Mouse (Mus musculus) liver, embryonic 11.5 days (tissue): Measurements from ENCODE around the gene Plekha7. TPM values are rescaled to one million over a fixed set of nuclear protein-coding genes. Genes with fewer than 3 reads are reported as not detected.

Source experiments
- ATAC-seq: fragments of 200-750 bp; cut with Nextera tagmentation; replicated peaks from 2 replicates; pipeline ENCODE4 v1.8.0; 2017; ENCODE audit warnings: moderate number of reproducible peaks, mild to moderate bottlenecking, moderate TSS enrichment, moderate library complexity; ENCODE audit not compliant: low FRiP score
- DNase-seq: peaks from one replicate; pipeline ENCODE4 v3.0.0-alpha.2; 2017; ENCODE audit warnings: low spot score
- H3K27ac ChIP-seq: fragments of 300-500 bp; sonication (generic); 2 replicates; pipeline ENCODE4 v1.5.1; 2014; ENCODE audit warnings: mild to moderate bottlenecking, low read depth, low read length, control low read depth
- H3K27me3 ChIP-seq: fragments of 300-500 bp; sonication (generic); replicated peaks from 2 replicates; pipeline ENCODE4 v1.6.1; 2014; ENCODE audit warnings: low read length, mixed read lengths; ENCODE audit not compliant: control insufficient read depth, insufficient read depth
- H3K36me3 ChIP-seq: fragments of 300-500 bp; sonication (generic); 2 replicates; pipeline ENCODE4 v1.6.1; 2014; ENCODE audit warnings: mild to moderate bottlenecking, low read length, moderate library complexity, mixed read lengths; ENCODE audit not compliant: control insufficient read depth, insufficient read depth
- H3K4me1 ChIP-seq: fragments of 300-500 bp; sonication (generic); replicated peaks from 2 replicates; pipeline ENCODE4 v1.6.1; 2014; ENCODE audit warnings: low read length, mixed read lengths; ENCODE audit not compliant: control insufficient read depth, insufficient read depth
- H3K4me2 ChIP-seq: fragments of 300-500 bp; sonication (generic); 2 replicates; pipeline ENCODE4 v1.6.1; 2014; ENCODE audit warnings: mild to moderate bottlenecking, control low read depth, moderate library complexity
- H3K4me3 ChIP-seq: fragments of 300-500 bp; sonication (generic); 2 replicates; pipeline ENCODE4 v1.5.1; 2014; ENCODE audit warnings: low read depth, low read length, control low read depth
- H3K9ac ChIP-seq: fragments of 300-500 bp; sonication (generic); 2 replicates; pipeline ENCODE4 v1.6.1; 2014; ENCODE audit warnings: low read depth, low read length, control low read depth
- H3K9me3 ChIP-seq: fragments of 300-500 bp; sonication (generic); 2 replicates; pipeline ENCODE4 v1.6.1; 2016; ENCODE audit warnings: low read length, inconsistent platforms, mixed read lengths; ENCODE audit not compliant: control insufficient read depth
- WGBS: fragments of 180-500 bp; shearing (Covaris S2); extraction: QIAGEN DNeasy Blood & Tissue Kit; methylation state at CpG from one replicate; pipeline ENCODE4 v1.1.7; 2014; 5-methylcytosine and 5-hydroxymethylcytosine counted together
- polyA plus RNA-seq: library from polyadenylated mRNA; unstranded; fragments of >200 nt; fragmentation: Nextera tagmentation; extraction: Ambion mirVana; gene quantifications from 2 replicates; pipeline ENCODE4 v1.2.1, GENCODE M21; 2014

Plekha7 gene
- polyA plus RNA-seq, 1 experiment from 2014 or later = 7.9 TPM

DNA sequence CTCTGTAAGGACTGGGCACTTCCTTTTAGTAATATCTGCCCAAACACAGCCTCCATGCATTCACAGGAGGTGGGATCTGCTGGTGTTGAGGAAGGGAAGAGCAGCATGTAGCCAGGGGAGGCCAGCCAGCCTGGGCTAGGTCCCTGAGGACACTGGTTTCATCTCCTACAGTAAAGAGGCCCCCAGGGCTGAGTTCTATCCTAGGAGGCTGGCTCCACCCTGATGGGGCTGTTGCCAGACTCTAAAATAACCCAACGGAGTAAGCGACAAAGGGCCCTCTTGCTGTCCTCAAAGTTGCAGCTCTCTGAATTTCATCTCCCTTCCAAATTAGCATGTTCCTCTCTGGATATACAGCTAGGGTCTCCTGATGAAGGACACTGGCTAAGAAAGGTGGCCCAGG, 83.6 kb downstream of the Plekha7 start:
- ATAC-seq (no peak), DNase-seq (no peak)
- Histone ChIP-seq H3K27me3 (no peaks in the 10 kb centered on the region), H3K4me3 (no peak overlapping the region), H3K4me1 (peaks cover 8% of the 10 kb centered on the region), H3K9me3 (no peaks in the 10 kb centered on the region), H3K9ac (no peak overlapping the region), H3K36me3 (no peaks in the 10 kb centered on the region), H3K27ac (no peak overlapping the region), H3K4me2 (no peak overlapping the region)
- WGBS = 79% methylated on average over 2 of the region's 2 CpGs

DNA sequence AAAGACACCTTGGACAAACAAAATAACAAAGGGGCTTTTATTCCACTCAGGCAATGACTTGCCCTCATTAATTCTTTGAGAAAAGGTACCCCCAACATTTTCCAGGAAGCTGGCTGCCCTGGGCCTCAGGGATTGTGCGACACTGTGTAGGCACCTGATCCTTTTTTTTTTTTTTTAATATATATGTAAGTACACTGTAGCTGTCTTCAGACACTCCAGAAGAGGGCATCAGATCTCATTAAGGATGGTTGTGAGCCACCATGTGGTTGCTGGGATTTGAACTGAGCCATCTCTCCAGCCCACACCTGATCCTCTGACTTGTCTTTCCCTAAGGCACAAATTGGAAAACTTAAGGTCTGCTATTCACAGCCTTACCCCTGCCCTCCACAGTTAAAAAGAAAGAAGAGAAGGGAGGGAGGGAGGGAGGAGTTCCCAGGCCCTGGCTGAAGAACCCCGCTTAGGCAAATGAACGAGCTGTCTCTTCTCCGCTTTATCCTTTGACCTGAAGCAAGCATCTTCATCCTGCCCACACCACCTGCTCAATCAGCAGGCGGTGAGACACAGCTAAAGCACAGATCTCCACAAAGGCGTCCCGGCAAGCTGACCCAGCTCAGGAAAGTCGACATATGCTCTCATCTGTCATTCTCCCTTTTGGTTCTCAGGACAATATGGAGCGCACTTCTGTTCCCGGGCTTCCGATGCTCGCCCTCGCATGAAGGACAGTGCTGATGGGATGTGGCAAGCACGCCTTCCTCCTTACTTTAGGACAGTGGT, 85.0 kb downstream of the Plekha7 start:
- Histone ChIP-seq H3K27me3 (no peaks in the 10 kb centered on the region), H3K9me3 (no peaks in the 10 kb centered on the region), H3K4me3 (no peak overlapping the region), H3K9ac (no peak overlapping the region), H3K36me3 (no peaks in the 10 kb centered on the region), H3K4me2 (no peak overlapping the region), H3K4me1 (peaks cover 8% of the 10 kb centered on the region), H3K27ac (no peak overlapping the region)
- ATAC-seq (no peak), DNase-seq (no peak)
- WGBS = 69% methylated on average over 14 of the region's 14 CpGs

DNA sequence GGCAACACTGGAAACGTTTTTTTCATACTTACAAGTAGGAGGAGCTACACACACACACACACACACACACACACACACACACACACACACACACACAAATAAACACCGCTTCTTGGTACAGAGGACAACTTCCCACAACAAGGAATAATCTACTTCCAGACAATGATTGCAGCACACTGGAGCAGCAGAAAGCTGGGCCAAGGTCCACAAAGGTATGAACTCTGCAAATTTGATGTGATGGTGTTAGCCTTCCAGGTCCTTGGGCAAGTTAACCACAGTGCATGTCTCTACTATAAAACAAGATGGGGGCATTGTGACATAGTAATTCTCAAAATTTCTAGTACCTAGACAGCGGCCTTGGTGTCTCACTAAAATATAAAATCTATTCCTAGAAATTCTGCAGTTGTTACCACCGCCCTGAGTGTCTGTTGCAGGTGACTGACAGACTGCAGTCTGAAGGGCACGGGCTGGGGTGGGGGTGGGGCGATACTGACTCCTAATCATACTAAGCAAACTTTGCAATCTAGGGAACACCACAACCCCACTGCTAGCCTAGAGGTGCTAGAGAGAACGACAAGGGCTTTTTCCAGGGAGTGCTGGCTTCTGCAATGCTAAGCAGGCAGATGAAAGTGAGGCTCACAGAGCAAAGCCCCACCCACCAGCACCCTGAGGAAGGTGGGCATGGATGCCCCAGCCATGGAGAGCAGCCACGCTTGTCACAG, 85.7 kb downstream of the Plekha7 start:
- Histone ChIP-seq H3K27ac (no peak overlapping the region), H3K4me2 (no peak overlapping the region), H3K27me3 (no peaks in the 10 kb centered on the region), H3K9me3 (no peaks in the 10 kb centered on the region), H3K36me3 (no peaks in the 10 kb centered on the region), H3K4me3 (no peak overlapping the region), H3K4me1 (peaks cover 8% of the 10 kb centered on the region), H3K9ac (no peak overlapping the region)
- DNase-seq (no peak), ATAC-seq (peak; percentile 56)
- 54% methylated on average over 8 of the region's 8 CpGs for WGBS

- DNase-seq = no peak
- no peak for ATAC-seq
- Histone ChIP-seq H3K27me3 (no peaks in the 10 kb centered on the region), H3K9ac (no peak overlapping the region), H3K4me1 (peaks cover 8% of the 10 kb centered on the region), H3K4me3 (no peak overlapping the region), H3K27ac (no peak overlapping the region), H3K4me2 (no peak overlapping the region), H3K9me3 (no peaks in the 10 kb centered on the region), H3K36me3 (no peaks in the 10 kb centered on the region)
- 59% methylated on average over 7 of the region's 7 CpGs for WGBS
These were observed 86.3 kb downstream of the Plekha7 start for GRCm38 (mm10) chr7:116221883-116222282.

- Histone ChIP-seq H3K9me3 (no peaks in the 10 kb centered on the region), H3K27ac (no peak overlapping the region), H3K27me3 (no peaks in the 10 kb centered on the region), H3K36me3 (no peaks in the 10 kb centered on the region), H3K4me1 (peaks cover 8% of the 10 kb centered on the region), H3K4me3 (no peak overlapping the region), H3K4me2 (no peak overlapping the region), H3K9ac (no peak overlapping the region)
- 82% methylated on average over 12 of the region's 12 CpGs for WGBS
- ATAC-seq = no peak
- DNase-seq = no peak
These were observed 88.0 kb downstream of the Plekha7 start for GRCm38 (mm10) chr7:116220103-116220707.

DNA sequence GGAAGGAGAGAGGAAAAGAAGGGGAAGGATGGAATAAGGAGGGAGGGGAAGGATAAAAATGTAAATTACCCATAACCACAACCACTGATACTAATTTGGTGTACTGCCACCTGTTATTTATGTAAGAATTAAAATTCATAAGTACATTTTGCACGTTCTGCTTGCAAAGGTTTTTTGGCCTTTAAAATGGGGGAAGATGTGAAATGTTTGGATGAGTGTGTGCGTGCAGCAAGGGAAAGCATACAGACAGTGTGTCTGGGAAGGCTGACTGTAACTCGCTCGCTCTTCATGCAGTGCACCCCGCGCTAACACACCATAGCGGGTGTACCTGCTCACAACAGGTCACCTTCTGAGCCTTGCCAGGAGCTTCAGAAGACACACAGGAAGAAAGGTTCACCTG, 90.4 kb downstream of the Plekha7 start:
- Histone ChIP-seq H3K4me2 (no peak overlapping the region), H3K4me3 (no peak overlapping the region), H3K9me3 (no peaks in the 10 kb centered on the region), H3K27me3 (no peaks in the 10 kb centered on the region), H3K4me1 (peaks cover 8% of the 10 kb centered on the region), H3K9ac (no peak overlapping the region), H3K36me3 (no peaks in the 10 kb centered on the region), H3K27ac (no peak overlapping the region)
- 91% methylated on average over 7 of the region's 7 CpGs for WGBS
- DNase-seq (no peak), ATAC-seq (no peak)

DNA sequence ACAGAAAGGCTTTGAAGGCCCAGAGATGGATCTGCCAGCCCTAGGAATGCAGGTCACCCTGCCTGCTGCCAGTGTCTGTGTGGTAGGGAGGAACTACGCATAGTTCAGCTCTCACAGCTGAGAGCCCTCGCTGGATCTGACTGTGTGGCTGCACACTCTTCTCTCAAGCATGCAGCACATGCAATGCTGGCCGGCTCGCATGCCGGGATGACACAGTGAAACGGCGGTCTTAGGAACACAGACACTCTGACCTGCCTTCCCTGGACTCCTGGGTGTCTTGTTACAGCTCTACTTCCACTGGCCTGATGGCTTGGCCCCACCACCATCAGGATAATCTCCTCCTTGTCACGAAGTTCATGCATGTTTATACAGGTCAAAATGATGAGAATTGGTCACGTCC, 96.3 kb downstream of the Plekha7 start:
- 0 out of 2 replicates have a peak, but pooled peaks cover 2% of the 10 kb centered on the region for H3K4me1 ChIP-seq
- H3K27ac ChIP-seq = no peak overlapping the region
- no peaks in the 10 kb centered on the region for H3K36me3 ChIP-seq
- no peaks in the 10 kb centered on the region for H3K27me3 ChIP-seq
- H3K9ac ChIP-seq = no peak overlapping the region
- ATAC-seq (no peak), DNase-seq (no peak)
- no peaks in the 10 kb centered on the region for H3K9me3 ChIP-seq
- 39% methylated on average over 9 of the region's 9 CpGs for WGBS
- H3K4me2 ChIP-seq = no peak overlapping the region
- no peak overlapping the region for H3K4me3 ChIP-seq

- ATAC-seq = no peak
- H3K9me3 ChIP-seq = no peaks in the 10 kb centered on the region
- no peak overlapping the region for H3K9ac ChIP-seq
- no peak overlapping the region for H3K4me2 ChIP-seq
- H3K27ac ChIP-seq = no peak overlapping the region
- no peaks in the 10 kb centered on the region for H3K27me3 ChIP-seq
- H3K36me3 ChIP-seq = no peaks in the 10 kb centered on the region
- H3K4me1 ChIP-seq = 0 out of 2 replicates have a peak, but pooled peaks cover 4% of the 10 kb centered on the region
- no peak overlapping the region for H3K4me3 ChIP-seq
- no peak for DNase-seq
- 42% methylated on average over 10 of the region's 10 CpGs for WGBS
These were observed 98.1 kb downstream of the Plekha7 start for GRCm38 (mm10) chr7:116209926-116210631.
